Mouse (Mus musculus): ENCODE measurements at regions not wholly inside any gene's neighbourhood (a gene's known extent, or its start where the extent isn't known, plus 50 kb on each side); places are given as distances from the start of the nearest gene placed in this dataset.
A peak's percentile ranks its signal among the peaks of the same experiment; 100 is the strongest.

DNA sequence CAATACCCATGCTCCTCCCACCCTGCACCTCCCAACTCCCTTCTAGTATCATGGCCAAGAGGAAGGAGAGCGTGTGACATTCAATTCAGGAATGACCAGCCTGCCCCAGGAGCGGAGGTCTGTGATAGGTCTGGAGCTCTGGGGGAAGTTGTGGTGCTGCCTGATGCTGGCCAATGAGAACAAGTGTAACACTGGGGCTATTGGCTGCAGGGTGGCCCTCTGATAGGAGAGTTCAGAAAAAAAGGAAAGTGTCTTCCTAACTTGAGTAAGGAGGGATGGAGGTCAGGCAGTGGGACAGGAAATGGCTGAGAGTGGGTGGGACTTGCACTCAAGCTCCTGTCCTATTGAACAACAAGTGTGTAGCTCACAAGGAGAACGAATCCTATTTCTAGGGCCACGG lies 111.7 kb upstream of the Rcn1 start:
- H3K4me3 ChIP-seq (ENCODE audit: low read depth, low read length) = no peak overlapping the region
- H3K36me3 ChIP-seq (ENCODE audit: insufficient read depth) = no peaks in the 10 kb centered on the region
- H3K9ac ChIP-seq = no peak overlapping the region
- H3K9me3 ChIP-seq (ENCODE audit: low read length) = no peaks in the 10 kb centered on the region
- no peak for ATAC-seq
- H3K27me3 ChIP-seq (ENCODE audit: insufficient read depth, low read length) = no peaks in the 10 kb centered on the region
- H3K27ac ChIP-seq (ENCODE audit: low read depth, low read length) = no peak overlapping the region
- DNase-seq = no peak
- no peaks in the 10 kb centered on the region for H3K4me1 ChIP-seq (ENCODE audit: insufficient read depth)
- no peak overlapping the region for H3K4me2 ChIP-seq (ENCODE audit: low read depth)
- WGBS = 92% methylated on average over 4 of the region's 4 CpGs
- TF ChIP-seq CTCF (IDR thresholded peaks at IDR 0.05; ENCODE audit: low read depth) = no peak

GRCm38 (mm10) chr2:105511690-105512089 lies 112.6 kb upstream of the Rcn1 start:
- H3K27ac ChIP-seq (ENCODE audit: low read depth, low read length) = no peak overlapping the region
- H3K4me2 ChIP-seq (ENCODE audit: low read depth) = no peak overlapping the region
- no peaks in the 10 kb centered on the region for H3K27me3 ChIP-seq (ENCODE audit: insufficient read depth, low read length)
- no peaks in the 10 kb centered on the region for H3K9me3 ChIP-seq (ENCODE audit: low read length)
- no peak for ATAC-seq
- no peaks in the 10 kb centered on the region for H3K4me1 ChIP-seq (ENCODE audit: insufficient read depth)
- DNase-seq = no peak
- H3K9ac ChIP-seq = no peak overlapping the region
- WGBS = 67% methylated on average over 4 of the region's 4 CpGs
- no peak for TF ChIP-seq CTCF (IDR thresholded peaks at IDR 0.05; ENCODE audit: low read depth)
- no peaks in the 10 kb centered on the region for H3K36me3 ChIP-seq (ENCODE audit: insufficient read depth)
- H3K4me3 ChIP-seq (ENCODE audit: low read depth, low read length) = no peak overlapping the region

DNA sequence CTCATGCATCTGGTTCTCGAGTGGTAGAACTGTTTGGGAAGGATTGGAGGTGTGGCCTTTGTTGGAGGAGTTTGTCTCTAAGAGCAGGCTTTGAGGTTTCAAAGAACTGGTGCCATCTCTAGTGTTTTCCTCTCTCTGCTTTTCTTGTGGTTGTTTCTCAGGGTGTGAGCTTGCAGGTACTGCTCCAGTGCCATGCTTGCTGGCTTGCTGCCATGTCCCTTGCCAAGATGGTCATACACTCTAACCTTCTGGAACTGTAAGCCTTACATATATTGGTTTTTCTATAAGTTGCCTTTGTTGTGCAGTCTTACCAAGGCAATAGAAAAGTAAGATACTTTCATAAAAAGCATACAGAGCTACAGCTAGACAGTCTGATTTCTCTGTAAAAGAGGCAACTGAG lies 115.1 kb upstream of the Rcn1 start:
- DNase-seq (no peak), ATAC-seq (no peak)
- H3K36me3 ChIP-seq (ENCODE audit: insufficient read depth) = no peaks in the 10 kb centered on the region
- no peaks in the 10 kb centered on the region for H3K4me1 ChIP-seq (ENCODE audit: insufficient read depth)
- no peaks in the 10 kb centered on the region for H3K27me3 ChIP-seq (ENCODE audit: insufficient read depth, low read length)
- no peak overlapping the region for H3K4me2 ChIP-seq (ENCODE audit: low read depth)
- no peak overlapping the region for H3K4me3 ChIP-seq (ENCODE audit: low read depth, low read length)
- no peak for TF ChIP-seq CTCF (IDR thresholded peaks at IDR 0.05; ENCODE audit: low read depth)
- WGBS = 92% methylated on average over 1 of the region's 1 CpGs
- no peak overlapping the region for H3K9ac ChIP-seq
- H3K9me3 ChIP-seq (ENCODE audit: low read length) = no peaks in the 10 kb centered on the region
- no peak overlapping the region for H3K27ac ChIP-seq (ENCODE audit: low read depth, low read length)

GRCm38 (mm10) chr2:105514881-105515280 lies 115.8 kb upstream of the Rcn1 start:
- Histone ChIP-seq H3K9ac (no peak overlapping the region), H3K4me1 (ENCODE audit: insufficient read depth) (no peaks in the 10 kb centered on the region), H3K4me3 (ENCODE audit: low read depth, low read length) (no peak overlapping the region), H3K4me2 (ENCODE audit: low read depth) (no peak overlapping the region), H3K36me3 (ENCODE audit: insufficient read depth) (no peaks in the 10 kb centered on the region), H3K27me3 (ENCODE audit: insufficient read depth, low read length) (no peaks in the 10 kb centered on the region), H3K27ac (ENCODE audit: low read depth, low read length) (no peak overlapping the region), H3K9me3 (ENCODE audit: low read length) (no peaks in the 10 kb centered on the region)
- no peak for ATAC-seq
- no peak for DNase-seq
- no peak for TF ChIP-seq CTCF (IDR thresholded peaks at IDR 0.05; ENCODE audit: low read depth)
- 27% methylated on average over 3 of the region's 3 CpGs for WGBS

DNA sequence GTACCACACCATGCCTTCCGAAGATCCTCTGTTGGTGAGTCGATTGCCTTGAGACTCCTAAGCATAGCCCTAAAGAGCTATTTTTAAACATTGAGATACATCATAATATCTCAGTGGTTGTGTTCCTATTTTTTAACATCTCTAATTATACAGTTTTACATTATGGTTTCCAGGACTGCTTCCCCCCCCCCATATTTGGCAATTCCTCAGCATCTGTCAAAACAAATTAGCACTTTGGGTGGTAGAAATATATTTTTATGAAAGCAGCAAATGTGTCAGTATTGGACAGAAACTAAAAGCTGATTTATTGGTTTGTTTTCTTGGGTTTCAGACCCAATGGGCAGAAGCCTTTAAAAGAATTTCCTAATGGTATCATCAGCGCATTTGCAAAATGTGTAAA lies 116.2 kb upstream of the Rcn1 start:
- Histone ChIP-seq H3K4me3 (ENCODE audit: low read depth, low read length) (no peak overlapping the region), H3K27me3 (ENCODE audit: insufficient read depth, low read length) (no peaks in the 10 kb centered on the region), H3K9me3 (ENCODE audit: low read length) (no peaks in the 10 kb centered on the region), H3K36me3 (ENCODE audit: insufficient read depth) (no peaks in the 10 kb centered on the region), H3K4me1 (ENCODE audit: insufficient read depth) (no peaks in the 10 kb centered on the region), H3K9ac (no peak overlapping the region), H3K4me2 (ENCODE audit: low read depth) (no peak overlapping the region), H3K27ac (ENCODE audit: low read depth, low read length) (no peak overlapping the region)
- no peak for DNase-seq
- 45% methylated on average over 3 of the region's 3 CpGs for WGBS
- no peak for TF ChIP-seq CTCF (IDR thresholded peaks at IDR 0.05; ENCODE audit: low read depth)
- no peak for ATAC-seq

DNA sequence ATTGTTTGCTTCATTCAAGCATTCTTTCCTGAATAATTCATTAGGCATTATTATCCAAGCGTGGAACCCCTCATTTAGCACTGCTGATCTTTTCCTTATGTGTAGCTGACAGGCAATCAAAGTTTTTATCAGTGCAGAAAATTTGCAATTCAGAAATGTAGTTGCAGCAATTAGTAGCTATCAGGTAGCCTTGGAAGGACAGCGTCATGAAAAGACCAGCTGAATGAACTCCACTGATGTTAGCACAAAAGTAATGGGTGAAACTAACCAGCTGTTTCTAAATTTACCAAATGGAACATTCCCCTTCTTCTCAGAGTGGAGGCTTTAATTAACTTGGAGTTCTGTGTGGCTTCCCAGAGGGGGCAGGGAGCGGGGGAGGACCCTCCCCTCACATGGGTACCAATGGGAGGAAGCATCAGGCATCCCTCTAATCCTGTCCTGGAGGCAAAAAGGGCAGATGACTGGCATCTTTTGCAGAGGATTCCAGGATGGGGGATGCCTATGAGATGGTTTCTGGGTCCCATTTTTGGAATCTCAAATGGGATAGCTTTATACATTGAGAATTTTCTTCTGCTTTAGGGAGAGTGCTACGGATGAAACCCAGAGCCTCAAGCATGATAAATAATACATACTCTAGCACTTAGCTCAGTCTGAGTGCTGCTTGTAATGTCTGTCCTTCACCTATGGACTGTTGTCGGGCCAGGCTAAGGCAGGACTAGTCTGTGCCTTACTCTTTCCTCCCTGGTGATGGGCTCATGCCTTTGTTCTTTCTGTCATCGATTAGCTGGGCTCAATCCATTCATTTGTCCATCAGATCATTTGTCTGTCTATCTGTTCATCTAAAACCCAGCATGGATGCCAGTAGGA lies 117.4 kb upstream of the Rcn1 start:
- H3K9ac ChIP-seq = no peak overlapping the region
- no peaks in the 10 kb centered on the region for H3K27me3 ChIP-seq (ENCODE audit: insufficient read depth, low read length)
- peak; percentile 87 for ATAC-seq
- WGBS = 17% methylated on average over 6 of the region's 6 CpGs
- no peak for TF ChIP-seq CTCF (IDR thresholded peaks at IDR 0.05; ENCODE audit: low read depth)
- DNase-seq = peak; percentile 33
- no peak overlapping the region for H3K4me2 ChIP-seq (ENCODE audit: low read depth)
- H3K36me3 ChIP-seq (ENCODE audit: insufficient read depth) = no peaks in the 10 kb centered on the region
- H3K4me3 ChIP-seq (ENCODE audit: low read depth, low read length) = no peak overlapping the region
- H3K27ac ChIP-seq (ENCODE audit: low read depth, low read length) = no peak overlapping the region
- H3K4me1 ChIP-seq (ENCODE audit: insufficient read depth) = no peaks in the 10 kb centered on the region
- H3K9me3 ChIP-seq (ENCODE audit: low read length) = no peaks in the 10 kb centered on the region

DNA sequence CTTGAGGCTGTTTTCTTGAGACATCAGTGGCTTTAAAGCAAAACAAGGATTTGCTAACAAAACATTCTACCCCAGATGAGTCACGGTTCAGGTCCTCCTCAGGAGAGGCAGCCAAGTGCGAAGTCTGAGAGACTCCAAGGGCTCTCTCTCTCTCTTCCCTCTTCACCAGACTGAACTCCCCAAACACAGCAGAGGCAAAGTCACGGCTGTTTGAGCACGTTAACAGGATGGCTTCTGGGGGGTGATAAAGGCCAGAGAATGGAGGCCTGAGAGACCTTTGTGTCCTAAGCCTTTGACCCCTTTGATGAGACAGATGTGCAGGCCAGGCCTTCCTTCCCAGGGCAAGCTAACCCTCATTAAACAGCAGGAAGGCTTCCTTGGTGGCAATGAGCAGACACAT lies 122.7 kb upstream of the Rcn1 start:
- Histone ChIP-seq H3K4me2 (ENCODE audit: low read depth) (no peak overlapping the region), H3K36me3 (ENCODE audit: insufficient read depth) (no peaks in the 10 kb centered on the region), H3K4me3 (ENCODE audit: low read depth, low read length) (no peak overlapping the region), H3K27me3 (ENCODE audit: insufficient read depth, low read length) (no peaks in the 10 kb centered on the region), H3K27ac (ENCODE audit: low read depth, low read length) (no peak overlapping the region), H3K9ac (no peak overlapping the region), H3K9me3 (ENCODE audit: low read length) (no peaks in the 10 kb centered on the region), H3K4me1 (ENCODE audit: insufficient read depth) (no peaks in the 10 kb centered on the region)
- 27% methylated on average over 4 of the region's 4 CpGs for WGBS
- ATAC-seq (no peak), DNase-seq (no peak)
- TF ChIP-seq CTCF (IDR thresholded peaks at IDR 0.05; ENCODE audit: low read depth) = no peak
